Mouse (Mus musculus) liver, adult 2 months (tissue): ENCODE data around the gene Itpr2. TPM values are rescaled to one million over a fixed set of nuclear protein-coding genes. Genes with fewer than 3 reads are reported as not detected.

Experiments
- DNase-seq: peaks from one replicate; pipeline ENCODE4 v3.0.0-alpha.2; 2011; ENCODE audit warnings: low read depth, low spot score; ENCODE audit errors: extremely low read depth
- H3K27ac ChIP-seq: fragments of 200-500 bp; replicated peaks from 2 replicates; pipeline ENCODE4 v1.5.1; 2012; ENCODE audit warnings: low read depth, mild to moderate bottlenecking, control low read depth, inconsistent platforms, low read length; ENCODE audit not compliant: insufficient read depth
- H3K27me3 ChIP-seq: fragments of 200-500 bp; 2 replicates; pipeline ENCODE4 v1.6.1; 2012; ENCODE audit warnings: mild to moderate bottlenecking, moderate library complexity, low read length, inconsistent platforms; ENCODE audit not compliant: control insufficient read depth, insufficient read depth
- H3K36me3 ChIP-seq: fragments of 200-500 bp; 2 replicates; pipeline ENCODE4 v1.6.1; 2012; ENCODE audit warnings: low read length, inconsistent platforms; ENCODE audit not compliant: control insufficient read depth, insufficient read depth
- H3K4me1 ChIP-seq: fragments of 200-500 bp; 2 replicates; pipeline ENCODE4 v1.6.1; 2011; ENCODE audit warnings: low read length; ENCODE audit not compliant: control insufficient read depth, insufficient read depth
- H3K4me3 ChIP-seq: fragments of 200-500 bp; 2 replicates; pipeline ENCODE4 v1.5.1; 2011; ENCODE audit warnings: low read depth, mild to moderate bottlenecking, control low read depth, low read length, moderate library complexity; ENCODE audit not compliant: insufficient read depth
- H3K79me2 ChIP-seq: fragments of 200-500 bp; 2 replicates; pipeline ENCODE4 v1.6.1; 2012; ENCODE audit warnings: inconsistent platforms, mild to moderate bottlenecking, low read length, moderate library complexity; ENCODE audit not compliant: control insufficient read depth, insufficient read depth
- H3K9ac ChIP-seq: fragments of 200-500 bp; 2 replicates; pipeline ENCODE4 v1.6.1; 2012; ENCODE audit warnings: low read depth, mild to moderate bottlenecking, control low read depth, inconsistent platforms, low read length
- CTCF ChIP-seq: fragments of 200-500 bp; IDR thresholded peaks from 2 replicates; pipeline ENCODE4 v1.5.1; 2011; ENCODE audit warnings: low read depth, low read length, control low read depth
- POLR2A ChIP-seq: fragments of 200-500 bp; IDR thresholded peaks from 2 replicates; pipeline ENCODE4 v1.6.1; 2011; ENCODE audit warnings: low read length, control low read depth; ENCODE audit not compliant: insufficient read depth; ENCODE audit errors: extremely low read depth
- WGBS: fragments of 180-500 bp; shearing (Covaris S2); methylation state at CpG from one replicate; pipeline ENCODE4 v1.1.7; 2018; 5-methylcytosine and 5-hydroxymethylcytosine counted together
- polyA plus RNA-seq: library from polyadenylated mRNA; depleted of rRNA; stranded (reverse); fragments of >200 nt; gene quantifications from 2 replicates; pipeline ENCODE4 v1.2.3, GENCODE M21; 2012
- total RNA-seq: library from RNA; depleted of rRNA; stranded (reverse); fragments of >200 nt; gene quantifications from 2 replicates; pipeline ENCODE4 v1.2.3, GENCODE M21; 2014

Itpr2 gene
- total and polyA plus RNA-seq, 2 experiments, result 9.5 to 22.9 TPM

DNA sequence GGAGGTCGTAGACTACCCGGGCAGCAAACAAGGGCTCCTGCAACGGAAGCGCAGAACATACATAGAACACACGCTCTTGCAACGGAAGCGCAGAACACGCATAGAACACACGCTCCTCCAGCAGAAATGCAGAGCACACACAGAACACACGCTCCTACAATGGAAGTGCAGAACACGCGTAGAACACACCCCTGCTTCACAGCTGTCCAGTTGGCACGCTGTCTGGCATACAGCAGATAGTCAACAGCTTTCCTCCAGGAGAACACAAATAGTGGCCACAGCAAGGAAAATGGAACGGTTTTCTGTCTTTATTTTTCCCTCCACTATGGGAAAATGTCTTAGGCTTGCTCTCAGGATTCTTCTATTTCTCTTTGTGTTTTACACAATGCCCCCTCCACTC lies 344.9 kb downstream of the Itpr2 start:
- Histone ChIP-seq H3K36me3 (peaks cover 13% of the 10 kb centered on the region), H3K4me3 (no peak overlapping the region), H3K27ac (no peak overlapping the region), H3K9ac (no peak overlapping the region), H3K4me1 (no peaks in the 10 kb centered on the region), H3K27me3 (no peaks in the 10 kb centered on the region), H3K79me2 (no peaks in the 10 kb centered on the region)
- TF ChIP-seq CTCF (no peak), POLR2A (no peak)
- 97% methylated on average over 14 of the region's 14 CpGs for WGBS
- DNase-seq, result no peak

DNA sequence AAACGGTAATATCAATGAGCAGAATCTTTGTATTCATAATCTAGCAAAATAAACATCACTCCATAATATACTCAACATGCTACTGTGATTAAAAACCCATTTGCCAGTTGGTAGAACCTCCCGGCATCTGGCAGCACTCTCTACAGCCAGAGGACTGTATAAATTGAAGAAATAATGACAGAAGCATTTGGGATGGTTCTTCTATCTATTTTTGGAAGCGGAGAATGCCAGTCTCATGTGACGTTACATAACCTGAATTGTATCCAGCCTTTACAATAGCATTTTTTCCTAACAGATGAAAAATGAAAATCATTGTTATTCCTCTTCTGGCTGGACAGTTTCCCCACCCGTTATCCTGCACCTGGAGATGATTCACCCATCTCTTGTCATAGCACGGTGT lies 345.5 kb downstream of the Itpr2 start:
- Histone ChIP-seq H3K79me2 (no peaks in the 10 kb centered on the region), H3K27ac (no peak overlapping the region), H3K4me1 (no peaks in the 10 kb centered on the region), H3K36me3 (peaks cover 17% of the 10 kb centered on the region), H3K9ac (no peak overlapping the region), H3K27me3 (no peaks in the 10 kb centered on the region), H3K4me3 (no peak overlapping the region)
- no peak for DNase-seq
- 91% methylated on average over 6 of the region's 6 CpGs for WGBS
- no peak for TF ChIP-seq CTCF
- no peak for TF ChIP-seq POLR2A

DNA sequence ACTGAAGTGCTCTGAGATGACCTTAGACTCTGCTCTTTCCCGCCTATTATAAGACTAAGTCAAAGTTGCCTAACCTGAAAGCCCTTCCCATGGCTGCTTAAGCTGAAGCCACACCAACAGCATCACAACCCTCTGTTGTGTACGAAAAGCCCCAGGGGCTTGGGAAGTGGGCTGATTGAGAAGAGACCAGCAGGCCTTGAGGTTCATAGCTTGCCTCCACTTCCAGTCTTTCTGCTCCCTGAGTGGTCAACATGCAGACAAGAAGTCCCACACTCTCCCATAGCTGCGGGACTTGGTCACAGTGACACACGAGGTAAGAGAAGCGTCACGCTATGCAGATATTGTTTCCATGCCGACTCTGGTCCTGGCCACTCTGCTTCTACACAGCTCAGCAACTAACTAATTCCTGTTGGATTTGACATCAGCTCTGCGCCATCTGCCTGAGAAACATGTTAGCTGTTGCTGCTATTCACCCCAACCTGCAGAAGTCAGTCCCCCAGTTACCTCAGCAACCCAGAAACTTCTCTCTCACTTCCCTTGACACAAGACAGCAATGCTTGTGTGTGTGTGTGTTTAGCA lies 346.8 kb downstream of the Itpr2 start:
- H3K4me3 ChIP-seq, result no peak overlapping the region
- H3K4me1 ChIP-seq, result no peaks in the 10 kb centered on the region
- no peaks in the 10 kb centered on the region for H3K27me3 ChIP-seq
- H3K27ac ChIP-seq, result no peak overlapping the region
- no peaks in the 10 kb centered on the region for H3K79me2 ChIP-seq
- WGBS, result 88% methylated on average over 8 of the region's 8 CpGs
- no peak overlapping the region for H3K9ac ChIP-seq
- no peak for TF ChIP-seq CTCF
- no peak for TF ChIP-seq POLR2A
- peaks cover 22% of the 10 kb centered on the region for H3K36me3 ChIP-seq
- DNase-seq, result no peak

DNA sequence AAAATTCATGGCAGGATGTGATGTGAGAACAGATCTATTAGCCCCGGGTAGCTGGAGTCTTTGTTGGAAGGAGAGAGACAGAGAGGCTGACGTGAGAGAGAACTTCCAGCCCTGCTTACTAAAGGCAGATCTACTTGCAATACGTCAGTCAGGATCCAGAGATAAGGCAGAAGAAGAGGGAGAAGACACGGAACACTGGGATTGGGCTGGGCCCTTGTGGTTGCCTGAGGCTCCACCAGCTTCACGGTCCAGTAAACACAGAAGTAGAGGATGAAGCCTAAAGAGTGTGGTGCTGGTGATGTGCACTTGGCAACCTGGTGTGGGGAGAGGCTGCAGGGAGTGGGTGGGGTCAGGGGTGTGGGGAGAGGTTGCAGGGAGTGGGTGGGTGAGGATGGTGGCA lies 349.2 kb downstream of the Itpr2 start:
- 96% methylated on average over 5 of the region's 5 CpGs for WGBS
- no peak for DNase-seq
- H3K36me3 ChIP-seq, result peaks cover 37% of the 10 kb centered on the region
- H3K27ac ChIP-seq, result no peak overlapping the region
- no peaks in the 10 kb centered on the region for H3K4me1 ChIP-seq
- TF ChIP-seq POLR2A (no peak), CTCF (no peak)
- H3K4me3 ChIP-seq, result no peak overlapping the region
- H3K9ac ChIP-seq, result no peak overlapping the region
- no peaks in the 10 kb centered on the region for H3K27me3 ChIP-seq
- H3K79me2 ChIP-seq, result no peaks in the 10 kb centered on the region

DNA sequence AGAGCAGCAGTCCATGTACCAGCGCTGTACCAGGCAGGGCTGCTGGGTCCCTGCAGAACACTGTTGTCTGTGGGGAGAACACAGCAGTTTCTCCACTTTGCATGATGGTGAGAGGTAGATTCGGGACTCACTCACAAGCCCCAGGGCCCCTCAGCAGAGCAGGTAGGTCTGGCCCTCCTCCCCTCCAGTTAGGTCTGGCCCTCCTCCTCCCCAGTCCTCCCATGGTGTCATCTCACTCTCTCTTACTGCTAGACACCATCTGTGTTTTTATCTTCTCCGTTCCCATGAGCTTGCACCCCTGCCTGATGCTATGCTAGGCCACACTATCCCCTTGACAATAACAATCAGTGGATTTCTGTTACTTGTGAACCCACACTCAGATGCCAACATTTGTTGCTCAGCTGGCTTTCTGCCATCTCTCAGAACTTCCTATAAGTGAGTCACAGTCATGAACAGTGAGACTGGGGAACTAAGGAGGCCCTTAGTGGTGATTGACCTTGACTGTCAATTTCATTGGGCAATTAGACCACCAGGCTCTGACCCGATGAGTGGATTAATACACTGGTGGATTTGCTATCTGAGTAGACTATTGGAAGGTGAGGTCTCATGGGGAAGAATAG lies 360.9 kb downstream of the Itpr2 start:
- 93% methylated on average over 4 of the region's 4 CpGs for WGBS
- no peak overlapping the region for H3K27ac ChIP-seq
- no peak for DNase-seq
- H3K4me3 ChIP-seq, result no peak overlapping the region
- H3K9ac ChIP-seq, result no peak overlapping the region
- H3K27me3 ChIP-seq, result no peaks in the 10 kb centered on the region
- peaks cover 18% of the 10 kb centered on the region for H3K36me3 ChIP-seq
- H3K79me2 ChIP-seq, result no peaks in the 10 kb centered on the region
- TF ChIP-seq CTCF (no peak), POLR2A (no peak)
- H3K4me1 ChIP-seq, result no peaks in the 10 kb centered on the region

DNA sequence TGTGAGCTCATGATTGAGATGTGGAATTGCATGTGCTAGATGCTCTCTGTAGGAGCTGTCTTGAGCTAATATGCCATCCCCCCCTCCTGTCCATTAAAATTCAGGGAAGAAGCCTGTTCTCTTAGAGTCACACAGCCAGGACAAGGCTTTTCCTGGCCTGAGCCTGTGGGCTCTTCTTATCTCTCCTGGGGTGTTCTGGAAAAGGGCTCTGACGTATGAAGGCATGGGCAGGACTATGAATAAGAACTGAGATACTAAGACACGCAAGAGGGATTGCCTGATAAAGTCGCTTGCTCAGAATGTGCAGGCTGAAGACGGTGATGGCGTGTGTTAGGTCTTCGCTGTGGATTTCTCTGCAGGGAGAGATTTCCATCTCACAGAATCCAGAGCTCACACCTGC lies 361.9 kb downstream of the Itpr2 start:
- TF ChIP-seq CTCF (no peak), POLR2A (no peak)
- no peak overlapping the region for H3K4me3 ChIP-seq
- no peak overlapping the region for H3K27ac ChIP-seq

More for the DNA sequence above, 361.9 kb downstream of the Itpr2 start:
- DNase-seq, result no peak
- Histone ChIP-seq H3K79me2 (no peaks in the 10 kb centered on the region), H3K9ac (no peak overlapping the region), H3K36me3 (peaks cover 18% of the 10 kb centered on the region), H3K4me1 (no peaks in the 10 kb centered on the region), H3K27me3 (no peaks in the 10 kb centered on the region)
- 93% methylated on average over 6 of the region's 6 CpGs for WGBS
